Mouse (Mus musculus) Muller cell, postnatal 12 days (primary cell): ENCODE results near the gene Olfr1140.

Experiments used
- DNase-seq: peaks from one replicate; pipeline ENCODE4 v3.0.0-alpha.2; 2015; ENCODE audit errors: inconsistent ontology term

Gene Olfr1140

DNA sequence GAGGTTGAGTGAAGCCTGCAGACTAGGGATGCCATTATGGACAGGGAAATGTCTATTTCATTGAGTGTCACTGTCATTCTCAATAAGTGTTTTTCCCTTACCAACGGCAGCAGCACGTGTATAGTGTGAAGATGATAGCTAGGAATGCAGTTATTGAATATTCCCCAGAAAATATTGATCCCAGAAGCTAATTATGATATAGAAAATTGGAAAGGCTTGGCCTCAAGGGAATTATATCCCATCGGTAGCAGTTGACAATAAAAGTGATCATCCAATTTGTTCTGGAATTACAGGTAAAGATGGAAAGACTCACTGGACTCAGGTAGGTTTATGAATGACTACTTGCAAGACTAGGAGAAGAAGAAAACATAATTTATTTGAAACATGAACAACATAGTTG lies at the start of gene Olfr1140:
Gene Olfr1140 (plus strand): TSS at position 301 of the 400 bp plus-strand sequence.
- DNase-seq = no peak

DNA sequence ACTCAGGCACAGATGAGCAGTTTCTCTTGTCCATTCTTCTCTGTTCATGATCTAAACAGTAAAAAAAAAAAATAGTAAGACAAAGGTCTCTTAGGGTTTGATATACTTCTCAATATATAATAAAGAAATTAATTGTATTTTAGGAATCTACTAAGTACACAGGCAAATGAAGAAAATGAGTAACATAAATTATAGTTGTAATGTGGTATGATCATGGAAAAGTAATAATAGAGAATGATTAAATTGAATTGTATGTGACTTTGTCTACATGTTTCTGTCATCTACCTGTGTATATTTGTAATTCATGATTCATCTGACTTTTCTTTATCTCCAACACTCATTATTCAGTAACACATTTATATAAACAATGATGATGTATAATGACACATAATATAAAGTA lies 49.7 kb upstream of the Olfr1140 start, which contains the start of gene Olfr1136:
Gene Olfr1136 (minus strand): TSS at position 101 of the 400 bp plus-strand sequence.
- no peak for DNase-seq

DNA sequence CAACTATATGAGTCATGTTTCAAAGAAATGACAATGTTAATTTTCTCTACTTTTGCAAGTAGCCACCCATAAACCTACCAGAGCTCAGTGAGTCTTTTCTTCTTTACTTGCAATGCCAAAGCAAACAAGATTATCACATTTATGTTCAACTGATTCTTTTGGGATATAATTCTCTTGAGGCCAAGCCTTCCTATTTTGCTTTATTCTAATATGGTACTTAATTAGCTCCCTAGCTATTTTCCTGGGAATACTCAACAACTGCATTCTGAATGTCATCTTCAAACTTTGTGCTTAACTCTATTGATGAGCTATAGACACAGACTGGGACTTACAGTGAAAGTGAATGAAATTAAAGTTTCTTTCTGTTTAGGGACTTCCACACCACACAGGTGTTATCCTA lies 30.5 kb upstream of the Olfr1140 start, which contains the start of gene Olfr1137:
Gene Olfr1137 (minus strand): TSS at position 101 of the 400 bp plus-strand sequence.
- no peak for DNase-seq

DNA sequence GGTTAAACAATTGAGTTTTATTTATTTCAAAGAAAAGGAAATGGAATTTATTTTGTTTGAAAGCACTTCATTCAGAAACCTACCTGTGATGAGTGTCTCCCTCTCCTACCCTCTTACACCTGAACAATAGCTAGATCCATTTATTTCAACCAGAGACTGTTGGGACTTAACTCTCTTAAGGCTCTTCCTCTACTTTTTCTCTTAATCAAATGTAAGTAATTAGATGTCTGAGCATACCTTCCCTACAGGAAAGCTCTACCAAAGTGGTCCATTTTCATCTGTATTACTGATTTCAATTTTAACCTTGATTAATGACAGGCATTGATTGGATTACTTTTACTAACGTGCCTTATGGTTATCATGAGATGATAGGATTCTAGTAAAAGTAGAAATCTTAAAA lies 3.7 kb upstream of the Olfr1140 start, which contains the start of gene Olfr1138:
Gene Olfr1138 (minus strand): TSS at position 101 of the 400 bp plus-strand sequence.
- DNase-seq = no peak

DNA sequence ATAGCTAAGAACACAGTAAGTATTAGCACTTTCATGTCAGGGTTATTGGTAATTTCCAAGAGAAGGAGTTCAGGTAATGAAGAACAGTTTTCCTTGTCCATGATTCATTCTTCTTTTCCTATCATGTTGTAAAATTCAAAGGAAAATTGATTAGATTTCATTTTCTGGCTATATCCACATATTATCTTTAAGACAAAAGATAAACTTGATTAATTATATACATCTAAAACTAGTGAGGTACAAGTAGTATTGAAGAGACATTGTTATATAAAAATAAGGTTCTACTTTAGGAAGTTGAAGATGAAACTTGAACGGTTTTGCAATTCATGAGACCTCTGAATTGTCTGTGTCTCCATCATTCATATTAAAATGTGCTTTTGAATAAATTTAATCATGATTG lies 10.3 kb downstream of the Olfr1140 start, which contains the start of gene Olfr1141:
Gene Olfr1141 (minus strand): TSS at position 101 of the 400 bp plus-strand sequence.
- DNase-seq = no peak

DNA sequence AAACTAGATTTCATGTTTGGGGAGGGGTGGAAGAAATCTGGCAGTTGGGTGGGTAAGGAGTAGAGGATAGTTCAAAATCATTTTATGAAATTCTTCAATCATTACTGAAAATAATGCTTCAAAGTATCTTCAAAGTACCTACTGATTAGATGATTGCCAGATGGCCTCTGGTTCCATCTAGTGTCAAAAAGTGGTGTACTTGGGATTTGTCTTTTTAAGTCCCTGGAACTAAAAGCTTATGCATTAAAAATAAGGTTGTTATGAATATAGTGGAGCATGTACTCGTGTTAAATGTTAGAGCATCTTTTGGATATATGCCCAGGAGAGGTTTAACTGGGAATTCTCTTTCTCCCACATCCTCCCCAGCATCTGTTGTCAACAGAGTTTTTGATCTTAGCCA lies 32.6 kb downstream of the Olfr1140 start:
- DNase-seq = no peak

DNA sequence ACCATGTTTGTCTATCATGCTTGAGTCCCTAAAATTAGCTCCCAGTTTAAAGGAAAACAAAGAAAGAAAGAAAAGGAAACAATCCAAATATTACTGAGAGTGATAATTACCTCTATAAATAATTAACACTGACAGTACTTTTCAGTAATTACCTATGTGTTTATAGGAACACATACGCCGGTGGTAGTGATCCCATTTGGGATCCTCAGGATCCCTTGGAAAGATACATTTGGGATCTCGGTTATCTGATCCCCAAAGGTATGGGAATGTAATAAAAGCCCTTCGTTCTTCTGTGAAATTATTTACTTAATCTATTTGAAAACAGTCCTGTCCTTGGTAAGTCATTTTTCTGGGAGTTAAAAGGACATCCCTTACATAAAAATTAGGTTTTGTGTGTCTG lies 35.6 kb downstream of the Olfr1140 start, which contains the start of gene Olfr152:
Gene Olfr152 (plus strand): TSS at position 301 of the 400 bp plus-strand sequence.
- DNase-seq = no peak
